Mouse (Mus musculus) midbrain, embryonic 12.5 days (tissue): ENCODE results near the gene Eme2. TPM values are rescaled to one million over a fixed set of nuclear protein-coding genes. Genes with fewer than 3 reads are reported as not detected.

Experiments used
- ATAC-seq: fragments of 200-750 bp; cut with Nextera tagmentation; 2 replicates; pipeline ENCODE4 v1.8.0; 2017; ENCODE audit warnings: low read depth, moderate TSS enrichment, moderate library complexity; ENCODE audit not compliant: low FRiP score
- H3K27ac ChIP-seq: fragments of 300-500 bp; sonication (generic); replicated peaks from 2 replicates; pipeline ENCODE4 v1.5.1; 2016; ENCODE audit warnings: mild to moderate bottlenecking
- H3K27me3 ChIP-seq: fragments of 300-500 bp; sonication (generic); 2 replicates; pipeline ENCODE4 v1.6.1; 2016; ENCODE audit warnings: mild to moderate bottlenecking
- H3K36me3 ChIP-seq: fragments of 300-500 bp; sonication (generic); 2 replicates; pipeline ENCODE4 v1.6.1; 2016
- H3K4me1 ChIP-seq: fragments of 300-500 bp; sonication (generic); 2 replicates; pipeline ENCODE4 v1.6.1; 2016
- H3K4me2 ChIP-seq: fragments of 300-500 bp; sonication (generic); replicated peaks from 2 replicates; pipeline ENCODE4 v1.6.1; 2016; ENCODE audit warnings: mild to moderate bottlenecking, moderate library complexity
- H3K4me3 ChIP-seq: fragments of 300-500 bp; sonication (generic); 2 replicates; pipeline ENCODE4 v1.5.1; 2016; ENCODE audit warnings: mild to moderate bottlenecking
- H3K9ac ChIP-seq: fragments of 300-500 bp; sonication (generic); replicated peaks from 2 replicates; pipeline ENCODE4 v1.6.1; 2016; ENCODE audit warnings: mild to moderate bottlenecking, moderate library complexity
- H3K9me3 ChIP-seq: fragments of 300-500 bp; sonication (generic); 2 replicates; pipeline ENCODE4 v1.6.1; 2016; ENCODE audit warnings: mild to moderate bottlenecking
- WGBS: fragments of 180-500 bp; shearing (Covaris S2); methylation state at CpG from one replicate; pipeline ENCODE4 v1.1.7; 2016; 5-methylcytosine and 5-hydroxymethylcytosine counted together
- polyA plus RNA-seq: library from polyadenylated mRNA; unstranded; fragments of >200 nt; fragmentation: Nextera tagmentation; extraction: Ambion mirVana; gene quantifications from 2 replicates; pipeline ENCODE4 v1.2.1, GENCODE M21; 2016

Gene Eme2
- polyA plus RNA-seq, 1 experiment from 2014 or later: 43.6 TPM

GRCm38 (mm10) chr17:24913984-24914383, 19.1 kb upstream of the Eme2 start:
- no peak overlapping the region for H3K4me2 ChIP-seq
- H3K27me3 ChIP-seq: no peaks in the 10 kb centered on the region
- H3K4me3 ChIP-seq: no peak overlapping the region
- H3K36me3 ChIP-seq: peaks cover 96% of the 10 kb centered on the region
- H3K9ac ChIP-seq: no peak overlapping the region
- ATAC-seq: no peak
- H3K4me1 ChIP-seq: no peaks in the 10 kb centered on the region
- H3K9me3 ChIP-seq: no peaks in the 10 kb centered on the region
- H3K27ac ChIP-seq: no peak overlapping the region

GRCm38 (mm10) chr17:24907591-24907990, 12.7 kb upstream of the Eme2 start:
- no peak overlapping the region for H3K4me3 ChIP-seq

GRCm38 (mm10) chr17:24903767-24904166, 8.9 kb upstream of the Eme2 start:
- Histone ChIP-seq H3K9ac (no peak overlapping the region), H3K9me3 (no peaks in the 10 kb centered on the region), H3K27me3 (no peaks in the 10 kb centered on the region), H3K4me1 (no peaks in the 10 kb centered on the region), H3K27ac (no peak overlapping the region), H3K4me3 (no peak overlapping the region), H3K4me2 (no peak overlapping the region), H3K36me3 (peaks cover 100% of the 10 kb centered on the region)
- 97% methylated on average over 9 of the region's 9 CpGs for WGBS
- ATAC-seq: no peak

More at GRCm38 (mm10) chr17:24907591-24907990, 12.7 kb upstream of the Eme2 start:
- Histone ChIP-seq H3K4me1 (no peaks in the 10 kb centered on the region), H3K9me3 (no peaks in the 10 kb centered on the region), H3K9ac (no peak overlapping the region), H3K27me3 (no peaks in the 10 kb centered on the region), H3K27ac (no peak overlapping the region), H3K36me3 (peaks cover 99% of the 10 kb centered on the region), H3K4me2 (no peak overlapping the region)
- ATAC-seq: no peak
- 95% methylated on average over 2 of the region's 2 CpGs for WGBS

- no peak overlapping the region for H3K27ac ChIP-seq
- 69% methylated on average over 9 of the region's 9 CpGs for WGBS
- no peak for ATAC-seq
- no peaks in the 10 kb centered on the region for H3K27me3 ChIP-seq
- H3K9me3 ChIP-seq: no peaks in the 10 kb centered on the region
- H3K4me3 ChIP-seq: no peak overlapping the region
- no peak overlapping the region for H3K9ac ChIP-seq
- peaks cover 100% of the 10 kb centered on the region for H3K36me3 ChIP-seq
- H3K4me1 ChIP-seq: peaks cover 1% of the 10 kb centered on the region; the same call in 1 of the 2 replicates
- H3K4me2 ChIP-seq: no peak overlapping the region
Measured at GRCm38 (mm10) chr17:24902671-24903474, 8.0 kb upstream of the Eme2 start.

DNA sequence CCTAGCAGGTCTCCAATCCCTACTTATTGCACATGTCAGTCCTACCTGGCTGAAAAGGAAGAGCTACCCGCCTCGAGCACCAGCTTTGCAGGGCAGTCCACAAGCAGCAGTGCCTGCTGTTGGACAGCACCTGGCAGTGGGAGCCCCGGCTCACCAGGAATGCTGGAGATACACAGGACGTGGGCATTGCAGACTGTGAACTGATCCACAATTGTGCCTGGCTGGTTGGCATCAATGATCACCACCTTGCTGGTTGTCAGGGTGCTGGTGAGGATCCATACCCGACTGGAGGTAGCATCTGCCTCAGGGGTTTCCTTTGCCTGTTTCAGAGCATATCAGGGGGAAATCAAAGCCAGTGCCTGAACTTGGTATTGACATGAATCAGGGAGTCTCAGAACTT, 7.2 kb upstream of the Eme2 start:
- Histone ChIP-seq H3K36me3 (peaks cover 99% of the 10 kb centered on the region), H3K9me3 (no peaks in the 10 kb centered on the region), H3K27ac (no peak overlapping the region), H3K4me2 (no peak overlapping the region), H3K27me3 (no peaks in the 10 kb centered on the region), H3K9ac (no peak overlapping the region), H3K4me1 (peaks cover 9% of the 10 kb centered on the region), H3K4me3 (no peak overlapping the region)
- 93% methylated on average over 5 of the region's 5 CpGs for WGBS
- ATAC-seq: no peak

- WGBS: 93% methylated on average over 6 of the region's 6 CpGs
- no peaks in the 10 kb centered on the region for H3K9me3 ChIP-seq
- H3K36me3 ChIP-seq: peaks cover 78% of the 10 kb centered on the region
- peaks cover 24% of the 10 kb centered on the region for H3K4me1 ChIP-seq
- no peak overlapping the region for H3K4me2 ChIP-seq
- no peak for ATAC-seq
- no peaks in the 10 kb centered on the region for H3K27me3 ChIP-seq
- no peak overlapping the region for H3K27ac ChIP-seq
- no peak overlapping the region for H3K9ac ChIP-seq
- no peak overlapping the region for H3K4me3 ChIP-seq
Measured at GRCm38 (mm10) chr17:24900014-24900413, 5.1 kb upstream of the Eme2 start.

DNA sequence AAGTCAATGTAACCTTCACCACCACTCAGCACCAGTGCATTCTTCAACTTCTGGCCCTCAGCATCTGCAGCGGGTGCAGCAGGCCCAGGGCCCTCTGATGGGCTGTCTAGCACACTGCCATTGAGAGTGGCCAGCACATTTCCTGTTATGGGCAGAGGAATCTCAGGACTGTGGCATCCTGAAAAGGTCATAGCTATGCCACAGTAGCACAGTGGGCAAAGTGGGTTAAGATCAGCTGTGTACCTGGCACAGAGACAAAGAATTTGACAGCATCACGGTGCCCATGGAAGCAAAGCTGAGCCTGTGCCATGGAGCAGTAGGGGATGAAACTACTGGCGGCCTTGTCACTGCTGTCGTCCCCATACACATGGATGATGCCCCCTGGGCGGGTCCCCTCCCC, 4.3 kb upstream of the Eme2 start:
- Histone ChIP-seq H3K36me3 (peaks cover 69% of the 10 kb centered on the region), H3K4me2 (no peak overlapping the region), H3K27me3 (no peaks in the 10 kb centered on the region), H3K27ac (no peak overlapping the region), H3K4me1 (peaks cover 28% of the 10 kb centered on the region), H3K4me3 (no peak overlapping the region), H3K9me3 (no peaks in the 10 kb centered on the region), H3K9ac (no peak overlapping the region)
- ATAC-seq: no peak
- WGBS: 86% methylated on average over 5 of the region's 5 CpGs

GRCm38 (mm10) chr17:24898041-24898854, 3.4 kb upstream of the Eme2 start:
- H3K9me3 ChIP-seq: no peaks in the 10 kb centered on the region
- 87% methylated on average over 4 of the region's 4 CpGs for WGBS
- H3K4me1 ChIP-seq: peaks cover 37% of the 10 kb centered on the region
- no peak for ATAC-seq
- 0 out of 2 replicates have a peak overlapping the region, but pooled peaks have one; percentile 100 for H3K4me2 ChIP-seq
- H3K27me3 ChIP-seq: no peaks in the 10 kb centered on the region
- no peak overlapping the region; the same call in 1 of the 2 replicates for H3K9ac ChIP-seq
- H3K36me3 ChIP-seq: peaks cover 66% of the 10 kb centered on the region
- 0 out of 2 replicates have a peak overlapping the region, but pooled peaks have one; percentile 91 for H3K4me3 ChIP-seq
- H3K27ac ChIP-seq: no peak overlapping the region

DNA sequence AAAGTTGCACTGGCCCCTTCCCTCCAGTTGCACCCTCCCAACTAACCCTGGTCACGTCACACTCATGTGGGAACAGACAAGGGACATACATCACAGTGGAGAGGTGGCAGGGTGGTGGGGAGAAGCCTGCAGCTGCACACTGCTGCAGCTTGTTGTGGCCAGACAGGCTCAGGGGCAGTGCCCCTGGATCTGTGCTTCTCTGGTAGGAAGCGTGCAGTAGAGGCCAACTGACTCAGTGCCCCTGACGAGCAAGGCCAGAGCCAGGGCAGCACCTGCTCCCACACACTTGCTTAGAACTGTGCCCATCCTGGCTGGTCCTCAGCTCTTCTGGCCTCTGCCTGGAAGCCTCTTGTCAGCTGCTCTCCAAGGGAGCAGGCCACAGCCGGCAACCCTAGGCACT, 2.7 kb upstream of the Eme2 start:
- peak overlapping the region; percentile 91 for H3K4me3 ChIP-seq
- H3K36me3 ChIP-seq: peaks cover 66% of the 10 kb centered on the region
- no peak for ATAC-seq
- H3K27ac ChIP-seq: no peak overlapping the region
- WGBS: 84% methylated on average over 4 of the region's 4 CpGs
- peaks cover 37% of the 10 kb centered on the region for H3K4me1 ChIP-seq
- no peak overlapping the region; the same call in 1 of the 2 replicates for H3K9ac ChIP-seq
- H3K9me3 ChIP-seq: no peaks in the 10 kb centered on the region
- no peaks in the 10 kb centered on the region for H3K27me3 ChIP-seq
- peak overlapping the region; percentile 100 for H3K4me2 ChIP-seq

- no peaks in the 10 kb centered on the region for H3K9me3 ChIP-seq
- peak overlapping the region; percentile 91 for H3K4me3 ChIP-seq
- H3K36me3 ChIP-seq: peaks cover 66% of the 10 kb centered on the region
- H3K4me1 ChIP-seq: peaks cover 37% of the 10 kb centered on the region
- 39% methylated on average over 11 of the region's 11 CpGs for WGBS
- H3K4me2 ChIP-seq: peak overlapping the region; percentile 100
- peak overlapping the region; percentile 65; the same call in 1 of the 2 replicates for H3K27ac ChIP-seq
- no peaks in the 10 kb centered on the region for H3K27me3 ChIP-seq
- peak overlapping the region; percentile 87 for H3K9ac ChIP-seq
- ATAC-seq: 0 out of 2 replicates have a peak, but pooled peaks have one; percentile 1
Measured at GRCm38 (mm10) chr17:24896993-24897269, 2.0 kb upstream of the Eme2 start.

DNA sequence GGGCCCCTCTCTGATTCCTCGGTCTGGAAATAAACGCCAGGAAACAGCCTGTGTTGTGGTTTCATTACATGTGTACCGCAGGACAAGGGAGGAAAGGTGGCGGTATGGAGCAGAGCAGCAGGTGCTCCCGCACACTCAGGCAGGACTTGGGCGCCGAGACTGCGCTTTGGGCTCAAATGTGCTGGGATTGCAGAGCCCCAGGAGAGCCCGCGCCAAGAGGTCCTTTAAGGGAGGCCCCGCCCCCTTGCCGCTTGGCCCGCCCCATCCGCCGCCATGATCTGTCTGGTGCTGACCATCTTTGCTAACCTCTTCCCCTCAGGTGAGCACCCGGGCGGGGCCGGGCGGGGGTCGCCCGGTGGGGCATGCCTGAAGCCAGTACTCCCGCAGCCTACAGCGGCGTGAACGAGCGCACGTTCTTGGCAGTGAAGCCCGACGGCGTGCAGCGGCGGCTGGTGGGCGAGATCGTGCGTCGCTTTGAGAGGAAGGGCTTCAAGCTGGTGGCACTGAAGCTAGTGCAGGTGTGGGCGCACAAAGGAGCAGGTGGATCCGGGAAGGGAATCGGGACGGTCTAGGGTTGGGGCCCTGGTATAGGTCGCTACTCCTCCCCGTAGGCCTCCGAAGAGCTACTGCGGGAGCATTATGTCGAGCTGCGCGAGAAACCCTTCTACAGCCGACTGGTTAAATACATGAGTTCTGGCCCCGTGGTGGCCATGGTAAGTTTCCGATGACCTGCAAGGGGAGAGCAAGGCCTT, 1.5 kb upstream of the Eme2 start, which contains the start of gene Nme3:
Gene Nme3, plus strand, starts transcription at position 260 of the 752 bp plus-strand sequence.
- Histone ChIP-seq H3K27me3 (no peaks in the 10 kb centered on the region), H3K27ac (peak within 1 kb of the TSS; percentile 79), H3K9me3 (no peaks in the 10 kb centered on the region), H3K36me3 (peaks cover 66% of the 10 kb centered on the region), H3K9ac (peak within 1 kb of the TSS; percentile 87), H3K4me3 (peak within 1 kb of the TSS; percentile 91), H3K4me1 (peaks cover 37% of the 10 kb centered on the region), H3K4me2 (peak within 1 kb of the TSS; percentile 100)
- ATAC-seq: peak; percentile 73
- WGBS: 1% methylated on average over 50 of the region's 50 CpGs
